12 mouse cellular contexts compared by ENCODE assay signal in the genomic region with DNA sequence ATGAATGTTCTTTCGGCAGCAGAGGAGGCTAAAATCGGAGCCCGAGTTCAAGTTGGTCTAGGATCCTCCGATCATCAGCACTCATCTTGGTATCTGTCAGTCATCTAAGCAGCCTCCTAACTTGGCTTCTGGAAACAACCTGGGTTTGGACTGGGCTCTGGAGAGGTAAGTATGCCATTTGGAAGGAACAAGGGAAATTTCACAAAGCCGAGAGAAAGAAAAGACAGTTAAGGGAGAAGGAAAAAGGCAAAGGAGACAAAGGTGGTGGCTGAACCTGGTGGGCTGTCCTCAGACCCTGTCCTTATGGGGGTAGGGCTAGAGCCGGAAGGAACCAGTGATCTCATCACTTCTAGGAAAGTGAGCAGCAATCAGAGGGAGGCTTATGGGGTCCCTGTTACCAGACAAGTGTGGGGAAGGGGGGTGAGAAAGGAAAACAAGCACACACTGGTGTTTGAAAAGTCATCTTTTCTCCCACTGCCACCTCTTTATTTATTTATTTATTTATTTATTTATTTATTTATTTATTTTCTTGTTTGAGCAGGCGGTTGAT.
DNase-seq lines count a peak whose midpoint lies in the region; ATAC-seq and TF ChIP-seq lines count a peak whose summit lies in the region.
"Had no signal": no experiment of that assay in that cellular context is flagged by ENCODE, and none has a peak within 500 bp of the region (broad histone marks: within the 10 kb centered on the region; RNA-seq: fewer than 3 reads in every experiment).

No protein-coding gene starts in this region.

- H3K27me3 ChIP-seq in heart, embryonic 10.5 days (ENCODE audit: insufficient read depth, poor library complexity, severe bottlenecking): peaks cover 19% of the 10 kb centered on the region; the same call in 1 of the 2 replicates
- peaks cover 31% of the 10 kb centered on the region for H3K27me3 ChIP-seq in lung, embryonic 15.5 days
- no peaks in the 10 kb centered on the region for H3K27me3 ChIP-seq in lung, postnatal 0 days (replicated peaks; ENCODE audit: insufficient read depth, low read length)
- peaks cover 35% of the 10 kb centered on the region for H3K27me3 ChIP-seq in liver, embryonic 13.5 days

- intact Hi-C loops in heart, postnatal 36 days (cut with DNase I): no loop called here

- H3K9ac ChIP-seq in lung, embryonic 15.5 days: no peak overlapping the region
- no peak overlapping the region for H3K9ac ChIP-seq in lung, postnatal 0 days (replicated peaks; ENCODE audit: low read depth)
- no peak overlapping the region for H3K9ac ChIP-seq in liver, embryonic 13.5 days
- H3K9ac ChIP-seq: intestine, embryonic 15.5 days had no signal

- no peak for DNase-seq in heart, embryonic 10.5 days (ENCODE audit: low spot score)
- no peak for DNase-seq in heart, postnatal 36 days
- DNase-seq in lung, postnatal 0 days (ENCODE audit: low spot score): no peak
- no peak for DNase-seq in liver, embryonic 13.5 days
- peak; percentile 48 for DNase-seq in retina, embryonic 14.5 days (ENCODE audit: low spot score)
- DNase-seq in right cerebral cortex, adult 2 months (ENCODE audit: low spot score in 2 of 2): no peak
- no peak for DNase-seq in lung, postnatal 4 days
- DNase-seq: cerebellum, postnatal 14 days had no signal

- no peak for TF ChIP-seq CTCF in lung, postnatal 0 days (IDR thresholded peaks at IDR 0.05)

- H3K4me1 ChIP-seq in heart, embryonic 10.5 days: peaks cover 31% of the 10 kb centered on the region
- peaks cover 13% of the 10 kb centered on the region for H3K4me1 ChIP-seq in lung, embryonic 15.5 days
- H3K4me1 ChIP-seq in lung, postnatal 0 days (ENCODE audit: insufficient read depth, low read depth, low read length): no peaks in the 10 kb centered on the region
- peaks cover 4% of the 10 kb centered on the region; the same call in 1 of the 2 replicates for H3K4me1 ChIP-seq in liver, embryonic 13.5 days (replicated peaks)
- H3K4me1 ChIP-seq: megakaryocyte, embryonic 14.5 days had no signal

- H3K36me3 ChIP-seq in heart, embryonic 10.5 days: no peaks in the 10 kb centered on the region
- no peaks in the 10 kb centered on the region for H3K36me3 ChIP-seq in lung, embryonic 15.5 days
- no peaks in the 10 kb centered on the region for H3K36me3 ChIP-seq in lung, postnatal 0 days (ENCODE audit: insufficient read depth, low read length)
- no peaks in the 10 kb centered on the region for H3K36me3 ChIP-seq in liver, embryonic 13.5 days
- H3K36me3 ChIP-seq: intestine, embryonic 15.5 days had no signal

- H3K27ac ChIP-seq in heart, embryonic 10.5 days: peak overlapping the region; percentile 62; the same call in 1 of the 2 replicates
- H3K27ac ChIP-seq in lung, embryonic 15.5 days: no peak overlapping the region
- H3K27ac ChIP-seq in lung, postnatal 0 days (ENCODE audit: low read length): no peak overlapping the region
- H3K27ac ChIP-seq in liver, embryonic 13.5 days: no peak overlapping the region
- H3K27ac ChIP-seq: intestine, embryonic 15.5 days; stomach, postnatal 0 days had no signal

- 19% methylated on average over 7 of the region's 7 CpGs for WGBS in heart, embryonic 10.5 days
- WGBS in lung, embryonic 15.5 days: 36% methylated on average over 7 of the region's 7 CpGs
- WGBS in lung, postnatal 0 days: 39% methylated on average over 7 of the region's 7 CpGs
- WGBS in liver, embryonic 13.5 days (ENCODE audit: insufficient replicate concordance): 11% methylated on average over 7 of the region's 7 CpGs

- ATAC-seq in lung, embryonic 15.5 days (ENCODE audit: borderline replicate concordance, extremely low read depth, low FRiP score, low TSS enrichment): no peak
- ATAC-seq in lung, postnatal 0 days: no peak
- ATAC-seq in liver, embryonic 13.5 days (ENCODE audit: low read depth): no peak

- no peak for TF ChIP-seq EP300 in lung, postnatal 0 days (IDR thresholded peaks at IDR 0.05)

- H3K4me2 ChIP-seq in lung, embryonic 15.5 days: 0 out of 2 replicates have a peak overlapping the region, but pooled peaks have one; percentile 40
- no peak overlapping the region for H3K4me2 ChIP-seq in lung, postnatal 0 days (replicated peaks; ENCODE audit: low read depth, low read length)
- 0 out of 2 replicates have a peak overlapping the region, but pooled peaks have one; percentile 12 for H3K4me2 ChIP-seq in liver, embryonic 13.5 days

- peak overlapping the region; percentile 49; the same call in 1 of the 2 replicates for H3K4me3 ChIP-seq in heart, embryonic 10.5 days
- H3K4me3 ChIP-seq in lung, embryonic 15.5 days: no peak overlapping the region
- no peak overlapping the region for H3K4me3 ChIP-seq in lung, postnatal 0 days (ENCODE audit: low read depth, low read length)
- no peak overlapping the region for H3K4me3 ChIP-seq in liver, embryonic 13.5 days (replicated peaks)

- no peaks in the 10 kb centered on the region for H3K9me3 ChIP-seq in heart, embryonic 10.5 days
- H3K9me3 ChIP-seq in lung, embryonic 15.5 days: no peaks in the 10 kb centered on the region
- H3K9me3 ChIP-seq in lung, postnatal 0 days (ENCODE audit: low read length): no peaks in the 10 kb centered on the region
- no peaks in the 10 kb centered on the region for H3K9me3 ChIP-seq in liver, embryonic 13.5 days (replicated peaks)
- H3K9me3 ChIP-seq: intestine, embryonic 15.5 days had no signal
